Mouse (Mus musculus): ENCODE data around the gene Ubxn11. TPM values are rescaled to one million over a fixed set of nuclear protein-coding genes. Genes with fewer than 3 reads are reported as not detected.

Ubxn11 gene
- polyA plus RNA-seq, 1 experiment: 15.0 TPM

DNA sequence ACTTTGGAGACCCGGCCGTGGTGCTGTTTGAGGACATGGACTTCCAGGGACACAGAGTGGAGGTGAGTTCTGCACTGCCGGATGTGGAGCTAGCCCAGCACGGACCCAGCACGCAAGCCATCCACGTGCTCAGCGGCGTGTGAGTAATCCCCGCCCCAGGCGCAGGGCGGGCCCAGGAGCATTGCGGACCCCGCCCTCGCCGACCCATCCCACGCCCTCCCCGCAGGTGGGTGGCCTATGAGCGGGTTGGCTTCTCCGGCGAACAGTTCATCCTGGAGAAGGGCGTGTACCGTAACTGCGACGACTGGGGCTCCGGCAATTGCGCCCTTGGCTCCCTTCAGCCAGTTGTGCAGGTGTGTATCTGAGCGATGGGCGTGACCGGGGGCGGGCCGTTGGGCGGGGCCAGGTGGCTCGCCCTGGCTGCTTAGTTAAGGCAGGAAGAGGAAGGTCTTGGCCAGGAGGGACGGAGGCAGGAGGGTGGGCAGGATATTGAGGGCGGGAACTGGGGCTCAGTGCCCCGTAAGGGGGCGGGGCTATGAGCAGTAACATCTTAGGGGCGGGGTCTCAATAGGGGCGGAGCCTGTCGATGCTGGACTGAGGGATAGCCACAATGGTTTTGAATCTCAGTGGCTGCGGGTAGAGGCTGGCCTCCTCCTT is 20.5 kb upstream of the Ubxn11 start:
- DNase-seq: peak; percentile 43 to 47
- H3K27me3 ChIP-seq (ENCODE audit: control insufficient read depth, insufficient read depth, low read length): no peaks in the 10 kb centered on the region
- H3K27ac ChIP-seq (ENCODE audit: insufficient read depth, low read length): no peak overlapping the region
- WGBS: under 1% methylated on average over 41 of the region's 41 CpGs
- H3K4me1 ChIP-seq (ENCODE audit: control insufficient read depth, insufficient read depth, low read length): no peaks in the 10 kb centered on the region
- H3K4me3 ChIP-seq (replicated peaks; ENCODE audit: insufficient read depth, low read depth, low read length): peak overlapping the region; percentile 56
- TF ChIP-seq POLR2A (IDR thresholded peaks at IDR 0.05; ENCODE audit: borderline replicate concordance, insufficient read depth, low read length) (no peak), CTCF (IDR thresholded peaks at IDR 0.05; ENCODE audit: borderline replicate concordance, insufficient read depth, low read depth, low read length) (no peak)

DNA sequence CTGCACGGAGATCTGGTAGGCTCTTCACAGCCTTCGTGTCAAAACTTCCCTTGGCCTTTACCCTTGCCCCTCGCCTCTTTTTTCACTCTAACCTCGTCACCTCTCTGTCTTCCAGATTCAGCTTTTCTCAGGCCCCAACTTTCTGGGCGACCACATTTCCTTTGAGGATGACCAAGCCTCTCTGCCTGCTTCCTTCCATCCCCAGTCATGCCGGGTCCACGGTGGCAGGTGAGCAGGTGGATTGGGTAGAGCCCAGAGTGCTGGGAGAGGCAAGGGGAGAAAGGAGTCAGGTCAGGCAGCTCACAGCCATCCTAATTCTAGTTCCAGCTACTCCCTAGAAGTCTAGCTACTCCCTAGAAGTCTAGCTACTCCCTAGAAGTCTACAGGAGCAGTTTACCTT is 19.9 kb upstream of the Ubxn11 start:
- Histone ChIP-seq H3K4me1 (ENCODE audit: control insufficient read depth, insufficient read depth, low read length) (no peaks in the 10 kb centered on the region), H3K4me3 (replicated peaks; ENCODE audit: insufficient read depth, low read depth, low read length) (peak overlapping the region; percentile 56), H3K27ac (ENCODE audit: insufficient read depth, low read length) (no peak overlapping the region), H3K27me3 (ENCODE audit: control insufficient read depth, insufficient read depth, low read length) (no peaks in the 10 kb centered on the region)
- 13% methylated on average over 7 of the region's 7 CpGs for WGBS
- TF ChIP-seq CTCF (IDR thresholded peaks at IDR 0.05; ENCODE audit: borderline replicate concordance, insufficient read depth, low read depth, low read length) (no peak), POLR2A (IDR thresholded peaks at IDR 0.05; ENCODE audit: borderline replicate concordance, insufficient read depth, low read length) (no peak)
- no peak for DNase-seq

DNA sequence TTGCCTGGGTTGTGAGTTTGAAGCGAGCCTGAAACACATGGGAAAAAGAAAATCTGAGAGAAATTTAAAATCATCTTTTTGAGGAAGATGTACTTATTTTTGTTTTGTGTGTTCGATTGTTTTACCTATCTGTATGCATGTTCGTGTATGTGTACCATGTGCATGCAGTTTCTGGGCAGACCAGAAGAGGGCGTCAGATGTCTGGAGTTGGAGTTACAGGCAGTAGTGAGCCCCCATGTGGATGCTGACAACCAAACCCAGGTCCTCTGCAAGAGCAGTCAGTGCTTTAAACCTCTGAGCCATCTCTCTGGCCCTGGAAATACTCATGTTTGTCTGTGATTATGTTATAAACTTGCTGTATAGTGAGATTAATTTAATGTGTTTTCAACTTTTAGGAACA is 17.4 kb upstream of the Ubxn11 start:
- DNase-seq: no peak
- WGBS: 85% methylated on average over 4 of the region's 4 CpGs
- Histone ChIP-seq H3K4me3 (replicated peaks; ENCODE audit: insufficient read depth, low read depth, low read length) (no peak overlapping the region), H3K27ac (ENCODE audit: insufficient read depth, low read length) (no peak overlapping the region), H3K27me3 (ENCODE audit: control insufficient read depth, insufficient read depth, low read length) (no peaks in the 10 kb centered on the region), H3K4me1 (ENCODE audit: control insufficient read depth, insufficient read depth, low read length) (no peaks in the 10 kb centered on the region)
- TF ChIP-seq CTCF (IDR thresholded peaks at IDR 0.05; ENCODE audit: borderline replicate concordance, insufficient read depth, low read depth, low read length) (no peak), POLR2A (IDR thresholded peaks at IDR 0.05; ENCODE audit: borderline replicate concordance, insufficient read depth, low read length) (no peak)

DNA sequence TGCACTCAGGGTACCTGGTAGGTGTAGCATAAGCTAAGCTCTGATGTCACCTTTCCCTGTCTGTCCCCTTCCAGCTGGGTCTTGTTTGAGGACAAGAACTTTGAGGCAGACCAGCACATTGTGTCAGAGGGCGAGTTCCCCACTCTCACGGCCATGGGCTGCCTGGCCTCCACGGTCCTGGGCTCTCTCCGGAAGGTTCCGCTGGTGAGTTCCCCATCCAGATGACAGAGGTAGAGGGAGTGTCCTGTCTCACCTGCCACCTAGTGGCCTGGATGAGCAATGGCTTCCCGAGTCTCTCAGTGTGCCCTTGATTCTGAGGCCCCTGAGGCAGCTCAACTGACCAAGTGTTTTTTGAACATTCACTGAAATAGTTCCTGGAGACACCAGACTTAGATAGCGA is 15.0 kb upstream of the Ubxn11 start:
- Histone ChIP-seq H3K27ac (ENCODE audit: insufficient read depth, low read length) (no peak overlapping the region), H3K4me1 (ENCODE audit: control insufficient read depth, insufficient read depth, low read length) (no peaks in the 10 kb centered on the region), H3K4me3 (replicated peaks; ENCODE audit: insufficient read depth, low read depth, low read length) (peak overlapping the region; percentile 6), H3K27me3 (ENCODE audit: control insufficient read depth, insufficient read depth, low read length) (no peaks in the 10 kb centered on the region)
- WGBS: 18% methylated on average over 7 of the region's 7 CpGs
- no peak for TF ChIP-seq POLR2A (IDR thresholded peaks at IDR 0.05; ENCODE audit: borderline replicate concordance, insufficient read depth, low read length)
- TF ChIP-seq CTCF (IDR thresholded peaks at IDR 0.05; ENCODE audit: borderline replicate concordance, insufficient read depth, low read depth, low read length): peak; percentile 94
- DNase-seq: peak; percentile 59 to 63

GRCm38 (mm10) chr4:134089029-134089428 is 13.3 kb upstream of the Ubxn11 start:
- WGBS: 65% methylated on average over 9 of the region's 9 CpGs
- H3K27ac ChIP-seq (ENCODE audit: insufficient read depth, low read length): no peak overlapping the region
- no peaks in the 10 kb centered on the region for H3K27me3 ChIP-seq (ENCODE audit: control insufficient read depth, insufficient read depth, low read length)
- no peak for TF ChIP-seq CTCF (IDR thresholded peaks at IDR 0.05; ENCODE audit: borderline replicate concordance, insufficient read depth, low read depth, low read length)
- no peak for DNase-seq
- H3K4me3 ChIP-seq (replicated peaks; ENCODE audit: insufficient read depth, low read depth, low read length): no peak overlapping the region
- no peaks in the 10 kb centered on the region for H3K4me1 ChIP-seq (ENCODE audit: control insufficient read depth, insufficient read depth, low read length)

- Histone ChIP-seq H3K4me3 (replicated peaks; ENCODE audit: insufficient read depth, low read depth, low read length) (no peak overlapping the region), H3K4me1 (ENCODE audit: control insufficient read depth, insufficient read depth, low read length) (no peaks in the 10 kb centered on the region), H3K27me3 (ENCODE audit: control insufficient read depth, insufficient read depth, low read length) (no peaks in the 10 kb centered on the region), H3K27ac (ENCODE audit: insufficient read depth, low read length) (no peak overlapping the region)
- no peak for DNase-seq
- TF ChIP-seq CTCF (IDR thresholded peaks at IDR 0.05; ENCODE audit: borderline replicate concordance, insufficient read depth, low read depth, low read length) (no peak), POLR2A (IDR thresholded peaks at IDR 0.05; ENCODE audit: borderline replicate concordance, insufficient read depth, low read length) (no peak)
- WGBS: 79% methylated on average over 16 of the region's 16 CpGs
Observed at GRCm38 (mm10) chr4:134090521-134091224, 11.7 kb upstream of the Ubxn11 start.

- 85% methylated on average over 6 of the region's 6 CpGs for WGBS
- Histone ChIP-seq H3K27ac (ENCODE audit: insufficient read depth, low read length) (no peak overlapping the region), H3K27me3 (ENCODE audit: control insufficient read depth, insufficient read depth, low read length) (no peaks in the 10 kb centered on the region), H3K4me3 (replicated peaks; ENCODE audit: insufficient read depth, low read depth, low read length) (no peak overlapping the region), H3K4me1 (ENCODE audit: control insufficient read depth, insufficient read depth, low read length) (no peaks in the 10 kb centered on the region)
- TF ChIP-seq CTCF (IDR thresholded peaks at IDR 0.05; ENCODE audit: borderline replicate concordance, insufficient read depth, low read depth, low read length) (no peak), POLR2A (IDR thresholded peaks at IDR 0.05; ENCODE audit: borderline replicate concordance, insufficient read depth, low read length) (no peak)
- DNase-seq: no peak
Observed at GRCm38 (mm10) chr4:134091225-134091529, 11.2 kb upstream of the Ubxn11 start.

Data from cerebellum, adult 2 months (tissue).